Mouse (Mus musculus) kidney, postnatal 0 days (tissue): Measurements from ENCODE around the gene Col6a6. TPM values are rescaled to one million over a fixed set of nuclear protein-coding genes. Genes with fewer than 3 reads are reported as not detected.

ENCODE experiments used
- ATAC-seq: fragments of 200-750 bp; cut with Nextera tagmentation; replicated peaks from 2 replicates; pipeline ENCODE4 v1.8.0; 2017; ENCODE audit warnings: low read depth, moderate number of reproducible peaks, moderate TSS enrichment, moderate library complexity; ENCODE audit not compliant: low FRiP score
- DNase-seq: peaks from one replicate; pipeline ENCODE4 v3.0.0-alpha.2; 2016; ENCODE audit warnings: low spot score
- H3K27ac ChIP-seq: fragments of 300-500 bp; sonication (generic); 2 replicates; pipeline ENCODE4 v1.5.1; 2014; ENCODE audit warnings: mild to moderate bottlenecking
- H3K27me3 ChIP-seq: fragments of 300-500 bp; sonication (generic); 2 replicates; pipeline ENCODE4 v1.6.1; 2014; ENCODE audit warnings: low read length, mixed read lengths; ENCODE audit not compliant: insufficient read depth
- H3K36me3 ChIP-seq: fragments of 300-500 bp; sonication (generic); 2 replicates; pipeline ENCODE4 v1.6.1; 2014; ENCODE audit warnings: low read length, mixed read lengths; ENCODE audit not compliant: insufficient read depth
- H3K4me1 ChIP-seq: fragments of 300-500 bp; sonication (generic); replicated peaks from 2 replicates; pipeline ENCODE4 v1.6.1; 2014; ENCODE audit warnings: antibody characterized with exemption, low read length, mixed read lengths; ENCODE audit not compliant: insufficient read depth
- H3K4me2 ChIP-seq: fragments of 300-500 bp; sonication (generic); 2 replicates; pipeline ENCODE4 v1.6.1; 2014; ENCODE audit warnings: mild to moderate bottlenecking, low read length, moderate library complexity, mixed read lengths
- H3K4me3 ChIP-seq: fragments of 300-500 bp; sonication (generic); replicated peaks from 2 replicates; pipeline ENCODE4 v1.5.1; 2014; ENCODE audit warnings: low read depth, low read length
- H3K9ac ChIP-seq: fragments of 300-500 bp; sonication (generic); 2 replicates; pipeline ENCODE4 v1.6.1; 2014; ENCODE audit warnings: low read depth, low read length
- H3K9me3 ChIP-seq: fragments of 300-500 bp; sonication (generic); replicated peaks from 2 replicates; pipeline ENCODE4 v1.6.1; 2016; ENCODE audit warnings: low read length, inconsistent platforms, mixed read lengths
- CTCF ChIP-seq: IDR thresholded peaks from 2 replicates; pipeline ENCODE4 v1.5.1; 2016; ENCODE audit warnings: antibody characterized with exemption, low read depth, mild to moderate bottlenecking, moderate library complexity
- WGBS: fragments of 180-500 bp; shearing (Covaris S2); extraction: QIAGEN DNeasy Blood & Tissue Kit; methylation state at CpG from one replicate; pipeline ENCODE4 v1.1.7; 2014; 5-methylcytosine and 5-hydroxymethylcytosine counted together
- polyA plus RNA-seq: library from polyadenylated mRNA; unstranded; fragments of >200 nt; fragmentation: Nextera tagmentation; extraction: Ambion mirVana; gene quantifications from 2 replicates; pipeline ENCODE4 v1.2.1, GENCODE M21; 2015

The Col6a6 gene
- polyA plus RNA-seq, 1 experiment from 2014 or later: 0.21 TPM

DNA sequence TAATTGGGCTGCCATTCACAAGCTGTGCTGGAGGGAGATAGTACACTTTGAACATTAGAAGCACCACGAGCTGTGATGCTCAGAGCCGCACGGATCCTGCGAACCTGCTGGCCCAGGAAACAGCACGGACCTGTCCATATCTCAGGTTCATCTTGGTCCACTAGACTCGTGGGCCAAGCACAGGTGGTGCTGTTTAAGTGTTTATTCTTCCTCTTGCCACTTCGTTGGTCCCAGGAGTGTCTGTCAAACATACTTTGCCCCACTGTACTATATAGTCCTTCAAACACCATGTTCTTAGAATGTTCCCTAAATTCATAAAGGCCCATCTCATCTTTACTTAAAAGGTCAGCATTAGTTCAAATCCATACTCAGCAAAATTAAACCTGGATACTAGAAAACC, 65.7 kb downstream of the Col6a6 start:
- DNase-seq: no peak
- 81% methylated on average over 7 of the region's 7 CpGs for WGBS
- Histone ChIP-seq H3K9me3 (no peaks in the 10 kb centered on the region), H3K36me3 (no peaks in the 10 kb centered on the region), H3K4me3 (no peak overlapping the region), H3K27ac (no peak overlapping the region), H3K27me3 (no peaks in the 10 kb centered on the region), H3K9ac (no peak overlapping the region), H3K4me1 (no peaks in the 10 kb centered on the region), H3K4me2 (no peak overlapping the region)
- TF ChIP-seq CTCF: no peak
- no peak for ATAC-seq

GRCm38 (mm10) chr9:105758861-105759260, 69.1 kb downstream of the Col6a6 start:
- H3K36me3 ChIP-seq: no peaks in the 10 kb centered on the region
- 72% methylated on average over 5 of the region's 5 CpGs for WGBS
- H3K9ac ChIP-seq: no peak overlapping the region
- TF ChIP-seq CTCF: no peak
- H3K4me3 ChIP-seq: no peak overlapping the region
- H3K9me3 ChIP-seq: no peaks in the 10 kb centered on the region
- ATAC-seq: no peak
- no peak for DNase-seq
- H3K27me3 ChIP-seq: no peaks in the 10 kb centered on the region
- no peak overlapping the region for H3K27ac ChIP-seq
- no peak overlapping the region for H3K4me2 ChIP-seq
- H3K4me1 ChIP-seq: no peaks in the 10 kb centered on the region

DNA sequence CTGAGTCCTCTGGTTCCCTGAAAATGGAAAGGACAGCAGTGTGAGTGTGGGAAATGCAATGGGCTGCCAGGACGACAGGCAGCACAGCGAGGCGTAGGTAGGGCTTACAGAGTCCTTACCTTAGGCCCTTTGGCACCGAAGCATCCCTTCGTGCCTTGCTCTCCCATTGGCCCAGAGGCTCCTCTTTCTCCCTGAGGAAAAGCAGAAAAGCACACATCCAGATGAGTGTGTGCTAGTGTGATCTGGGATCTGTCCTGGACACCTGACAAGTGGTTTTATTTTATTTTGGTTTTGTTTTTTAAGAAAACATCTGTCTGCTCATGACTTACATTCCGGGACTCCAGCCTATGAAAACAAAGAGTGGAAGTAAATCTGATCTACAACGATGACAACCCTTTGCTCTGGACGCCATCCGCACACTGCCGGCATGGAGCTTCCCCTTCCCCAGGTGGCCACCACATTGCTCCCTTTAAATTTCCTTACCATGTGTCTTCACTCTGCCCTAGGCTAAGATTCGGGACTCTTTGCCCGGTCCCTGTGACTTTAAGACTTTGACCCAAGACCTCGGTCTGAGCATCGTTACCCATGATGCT, 69.7 kb downstream of the Col6a6 start:
- TF ChIP-seq CTCF: no peak
- 38% methylated on average over 14 of the region's 14 CpGs for WGBS
- Histone ChIP-seq H3K4me1 (no peaks in the 10 kb centered on the region), H3K27me3 (no peaks in the 10 kb centered on the region), H3K4me3 (no peak overlapping the region), H3K4me2 (no peak overlapping the region), H3K9ac (no peak overlapping the region), H3K27ac (no peak overlapping the region), H3K9me3 (no peaks in the 10 kb centered on the region), H3K36me3 (no peaks in the 10 kb centered on the region)
- 0 out of 2 replicates have a peak, but pooled peaks have one; percentile 17 for ATAC-seq
- peak; percentile 74 for DNase-seq

DNA sequence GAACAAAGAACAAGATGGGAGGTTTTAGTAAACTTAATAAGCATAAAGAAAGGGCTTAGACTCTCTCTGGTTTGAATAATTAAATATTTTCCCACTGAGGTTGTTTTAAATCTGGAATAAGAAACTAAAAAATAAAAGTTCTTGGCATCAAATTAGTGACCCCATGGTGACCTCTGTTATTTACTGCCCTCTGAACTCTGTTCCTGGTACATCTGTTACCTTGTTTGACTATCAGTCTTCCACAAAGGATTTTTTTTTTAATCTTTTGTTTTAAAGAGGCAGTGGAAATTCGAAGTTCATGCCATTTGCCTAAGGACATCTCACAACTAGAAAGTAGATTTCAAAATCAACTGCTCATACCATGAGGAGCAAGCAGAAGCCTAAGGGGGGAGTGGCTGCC, 73.7 kb downstream of the Col6a6 start:
- no peak overlapping the region for H3K9ac ChIP-seq
- DNase-seq (no peak), ATAC-seq (no peak)
- H3K9me3 ChIP-seq: no peaks in the 10 kb centered on the region; the same call in 1 of the 2 replicates
- H3K27me3 ChIP-seq: no peaks in the 10 kb centered on the region
- no peak overlapping the region for H3K27ac ChIP-seq
- no peak overlapping the region for H3K4me2 ChIP-seq
- H3K4me3 ChIP-seq: no peak overlapping the region
- WGBS: 62% methylated on average over 1 of the region's 1 CpGs
- TF ChIP-seq CTCF: no peak
- no peaks in the 10 kb centered on the region for H3K4me1 ChIP-seq
- H3K36me3 ChIP-seq: no peaks in the 10 kb centered on the region

DNA sequence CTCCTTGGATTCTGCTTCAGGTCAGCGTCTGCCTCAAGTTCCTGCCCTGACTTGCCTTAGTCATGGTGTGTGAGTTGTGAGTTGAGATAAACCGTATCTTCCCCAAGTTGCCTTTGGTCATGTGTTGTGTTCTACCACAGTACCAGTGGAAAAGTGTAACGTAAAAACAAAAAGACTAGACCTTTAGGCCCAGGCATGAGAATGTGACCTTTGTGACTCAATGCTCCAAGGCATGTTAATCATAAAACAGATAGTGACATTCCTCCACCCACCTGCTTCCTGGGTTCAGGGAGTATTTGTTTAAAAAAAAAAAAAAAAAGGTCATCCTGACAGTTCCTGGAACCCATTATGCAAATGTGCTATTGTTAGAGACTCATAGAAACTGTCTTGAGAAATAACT, 82.1 kb downstream of the Col6a6 start:
- H3K36me3 ChIP-seq: no peaks in the 10 kb centered on the region
- TF ChIP-seq CTCF: no peak
- H3K27ac ChIP-seq: no peak overlapping the region
- WGBS: 81% methylated on average over 3 of the region's 3 CpGs
- H3K4me1 ChIP-seq: no peaks in the 10 kb centered on the region
- DNase-seq: no peak
- no peak overlapping the region for H3K4me2 ChIP-seq
- no peak overlapping the region for H3K9ac ChIP-seq
- ATAC-seq: no peak
- H3K9me3 ChIP-seq: no peaks in the 10 kb centered on the region
- no peak overlapping the region for H3K4me3 ChIP-seq
- no peaks in the 10 kb centered on the region for H3K27me3 ChIP-seq

DNA sequence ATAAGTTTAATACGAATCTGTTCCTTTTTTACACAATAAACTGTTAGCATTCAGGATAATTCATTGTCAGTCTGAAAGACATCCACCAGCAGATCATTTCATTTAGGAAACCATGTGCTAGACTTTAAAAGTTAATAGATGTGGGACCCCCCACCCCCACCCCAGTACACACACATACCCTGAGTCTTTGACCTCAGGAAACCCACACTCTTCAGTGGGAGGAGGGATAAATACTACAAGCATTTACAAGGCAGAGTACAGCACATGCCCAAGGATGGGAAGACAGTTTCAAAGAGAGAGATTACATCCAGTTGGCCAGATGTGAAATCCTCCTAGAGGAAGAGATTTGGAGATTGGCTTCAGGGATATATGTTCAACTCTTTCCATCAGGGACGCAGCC, 87.5 kb downstream of the Col6a6 start:
- no peak overlapping the region for H3K4me2 ChIP-seq
- TF ChIP-seq CTCF: no peak
- no peak for DNase-seq

DNA sequence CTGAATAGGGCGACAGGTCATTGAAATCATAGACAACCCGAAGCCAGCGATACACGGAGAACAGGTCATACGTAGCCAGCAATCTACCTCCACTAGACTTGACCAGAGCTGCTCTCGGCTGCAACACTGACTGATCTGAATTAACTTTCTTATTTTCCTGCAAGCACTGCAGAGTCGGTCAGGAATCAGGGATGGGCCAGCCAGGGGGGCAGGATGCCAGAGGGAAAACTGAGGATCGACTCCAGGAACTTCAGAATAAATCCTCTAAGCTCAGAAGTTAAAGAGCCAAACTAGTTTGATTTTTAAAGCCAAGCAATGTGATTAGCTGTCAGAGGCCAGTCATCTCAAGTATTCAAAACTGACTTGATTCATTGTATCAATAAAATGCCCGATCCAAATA, 88.5 kb downstream of the Col6a6 start:
- Histone ChIP-seq H3K4me2 (no peak overlapping the region), H3K36me3 (no peaks in the 10 kb centered on the region), H3K27me3 (no peaks in the 10 kb centered on the region), H3K9ac (no peak overlapping the region), H3K4me1 (no peaks in the 10 kb centered on the region), H3K9me3 (no peaks in the 10 kb centered on the region), H3K4me3 (no peak overlapping the region), H3K27ac (no peak overlapping the region)
- 74% methylated on average over 9 of the region's 9 CpGs for WGBS
- DNase-seq (no peak), ATAC-seq (no peak)
- no peak for TF ChIP-seq CTCF

More for the DNA sequence above, 87.5 kb downstream of the Col6a6 start:
- no peak for ATAC-seq
- no peak overlapping the region for H3K9ac ChIP-seq
- H3K4me3 ChIP-seq: no peak overlapping the region
- 72% methylated on average over 2 of the region's 2 CpGs for WGBS
- H3K9me3 ChIP-seq: no peaks in the 10 kb centered on the region
- no peaks in the 10 kb centered on the region for H3K4me1 ChIP-seq
- no peaks in the 10 kb centered on the region for H3K27me3 ChIP-seq
- H3K27ac ChIP-seq: no peak overlapping the region
- H3K36me3 ChIP-seq: no peaks in the 10 kb centered on the region
